Mouse (Mus musculus): ENCODE measurements around the gene Irgq. TPM values are rescaled to one million over a fixed set of nuclear protein-coding genes. Genes with fewer than 3 reads are reported as not detected.

The Irgq gene
- polyA plus RNA-seq, 1 experiment = 8.2 TPM

DNA sequence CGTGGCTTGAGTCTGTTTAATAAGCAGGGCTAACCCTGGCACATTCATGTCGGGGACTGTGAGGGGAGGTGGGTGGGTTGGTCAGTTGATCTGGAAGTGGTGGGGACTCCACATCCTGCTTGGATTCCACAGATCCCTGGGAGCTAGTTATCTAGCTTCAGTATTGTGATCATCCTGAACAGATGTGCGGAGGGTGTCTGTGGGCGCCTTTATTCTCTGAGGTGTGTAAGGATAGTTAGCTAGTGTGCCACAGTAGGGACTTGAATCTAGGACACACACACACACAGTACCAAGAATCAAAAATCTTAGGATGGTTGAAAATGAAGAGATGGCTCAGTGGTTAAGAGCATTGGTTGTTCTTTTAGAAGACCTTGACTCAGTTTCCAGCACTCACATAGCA lies 38.0 kb downstream of the Irgq start:
- Histone ChIP-seq H3K4me1 (ENCODE audit: control insufficient read depth, insufficient read depth, low read length) (no peaks in the 10 kb centered on the region), H3K9ac (ENCODE audit: low read depth, poor library complexity, severe bottlenecking) (no peak overlapping the region), H3K36me3 (ENCODE audit: control insufficient read depth, insufficient read depth, low read length, poor library complexity, severe bottlenecking) (peaks cover 21% of the 10 kb centered on the region), H3K27me3 (ENCODE audit: control insufficient read depth, insufficient read depth, low read length, poor library complexity, severe bottlenecking) (no peaks in the 10 kb centered on the region), H3K27ac (ENCODE audit: insufficient read depth, low read length) (no peak overlapping the region), H3K4me3 (ENCODE audit: low read depth, low read length) (no peak overlapping the region), H3K9me3 (replicated peaks; ENCODE audit: control insufficient read depth, insufficient read depth, low read length, poor library complexity, severe bottlenecking) (no peaks in the 10 kb centered on the region)
- TF ChIP-seq EP300 (IDR thresholded peaks at IDR 0.05; ENCODE audit: insufficient read depth, low read depth, low read length) = no peak
- TF ChIP-seq POLR2A (IDR thresholded peaks at IDR 0.05; ENCODE audit: insufficient read depth, low read length) = no peak
- TF ChIP-seq CTCF (IDR thresholded peaks at IDR 0.05; ENCODE audit: low read depth, low read length) = no peak

DNA sequence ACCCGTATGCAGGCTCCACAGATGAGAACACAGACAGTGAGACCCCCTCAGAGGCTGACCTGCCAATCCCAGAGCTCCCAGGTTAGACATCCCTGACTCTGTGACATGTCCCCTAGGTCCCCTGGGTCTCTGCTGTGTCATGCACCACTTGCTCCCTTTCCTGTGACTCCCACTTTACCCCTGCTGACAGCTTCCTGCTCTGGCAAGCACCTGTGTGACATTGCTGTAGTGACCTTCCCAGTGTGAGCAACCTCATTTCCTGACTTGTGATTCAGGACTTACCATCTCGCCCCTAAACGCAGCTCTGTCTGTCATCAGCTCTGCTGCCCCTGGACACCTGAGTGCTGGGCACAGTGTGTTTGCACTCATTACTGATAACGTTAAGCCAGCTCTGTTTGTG lies 40.6 kb downstream of the Irgq start:
- no peak overlapping the region for H3K9ac ChIP-seq (ENCODE audit: low read depth, poor library complexity, severe bottlenecking)
- H3K27ac ChIP-seq (ENCODE audit: insufficient read depth, low read length) = no peak overlapping the region
- H3K4me3 ChIP-seq (ENCODE audit: low read depth, low read length) = no peak overlapping the region
- no peaks in the 10 kb centered on the region for H3K9me3 ChIP-seq (replicated peaks; ENCODE audit: control insufficient read depth, insufficient read depth, low read length, poor library complexity, severe bottlenecking)
- peaks cover 21% of the 10 kb centered on the region for H3K36me3 ChIP-seq (ENCODE audit: control insufficient read depth, insufficient read depth, low read length, poor library complexity, severe bottlenecking)
- no peaks in the 10 kb centered on the region for H3K27me3 ChIP-seq (ENCODE audit: control insufficient read depth, insufficient read depth, low read length, poor library complexity, severe bottlenecking)
- H3K4me1 ChIP-seq (ENCODE audit: control insufficient read depth, insufficient read depth, low read length) = no peaks in the 10 kb centered on the region
- TF ChIP-seq POLR2A (IDR thresholded peaks at IDR 0.05; ENCODE audit: insufficient read depth, low read length) (no peak), CTCF (IDR thresholded peaks at IDR 0.05; ENCODE audit: low read depth, low read length) (no peak), EP300 (IDR thresholded peaks at IDR 0.05; ENCODE audit: insufficient read depth, low read depth, low read length) (no peak)

DNA sequence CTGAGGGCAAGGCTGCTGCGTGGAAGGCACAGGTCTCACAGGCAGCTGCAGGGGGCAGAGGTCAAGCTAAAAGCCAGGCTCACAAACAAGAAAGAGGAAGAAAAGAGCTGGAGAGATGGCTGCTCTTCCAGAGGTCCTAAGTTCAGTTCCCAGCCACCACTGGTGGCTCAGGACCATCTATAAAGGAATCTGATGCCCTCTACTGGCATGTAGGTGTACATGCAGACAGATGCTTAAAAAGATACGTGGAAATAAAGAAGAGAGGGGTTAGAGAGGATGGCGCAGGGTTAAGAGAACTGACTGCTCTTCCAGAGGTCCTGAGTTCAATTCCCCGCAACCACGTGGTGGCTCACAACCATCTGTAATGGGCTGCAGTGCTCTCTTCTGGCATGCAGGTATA lies 42.0 kb downstream of the Irgq start:
- H3K27me3 ChIP-seq (ENCODE audit: control insufficient read depth, insufficient read depth, low read length, poor library complexity, severe bottlenecking) = no peaks in the 10 kb centered on the region
- H3K36me3 ChIP-seq (ENCODE audit: control insufficient read depth, insufficient read depth, low read length, poor library complexity, severe bottlenecking) = peaks cover 9% of the 10 kb centered on the region
- no peak overlapping the region for H3K4me3 ChIP-seq (ENCODE audit: low read depth, low read length)
- H3K4me1 ChIP-seq (ENCODE audit: control insufficient read depth, insufficient read depth, low read length) = no peaks in the 10 kb centered on the region
- TF ChIP-seq EP300 (IDR thresholded peaks at IDR 0.05; ENCODE audit: insufficient read depth, low read depth, low read length) (no peak), POLR2A (IDR thresholded peaks at IDR 0.05; ENCODE audit: insufficient read depth, low read length) (no peak), CTCF (IDR thresholded peaks at IDR 0.05; ENCODE audit: low read depth, low read length) (peak; percentile 20)
- H3K9me3 ChIP-seq (replicated peaks; ENCODE audit: control insufficient read depth, insufficient read depth, low read length, poor library complexity, severe bottlenecking) = no peaks in the 10 kb centered on the region
- H3K27ac ChIP-seq (ENCODE audit: insufficient read depth, low read length) = no peak overlapping the region
- no peak overlapping the region for H3K9ac ChIP-seq (ENCODE audit: low read depth, poor library complexity, severe bottlenecking)

DNA sequence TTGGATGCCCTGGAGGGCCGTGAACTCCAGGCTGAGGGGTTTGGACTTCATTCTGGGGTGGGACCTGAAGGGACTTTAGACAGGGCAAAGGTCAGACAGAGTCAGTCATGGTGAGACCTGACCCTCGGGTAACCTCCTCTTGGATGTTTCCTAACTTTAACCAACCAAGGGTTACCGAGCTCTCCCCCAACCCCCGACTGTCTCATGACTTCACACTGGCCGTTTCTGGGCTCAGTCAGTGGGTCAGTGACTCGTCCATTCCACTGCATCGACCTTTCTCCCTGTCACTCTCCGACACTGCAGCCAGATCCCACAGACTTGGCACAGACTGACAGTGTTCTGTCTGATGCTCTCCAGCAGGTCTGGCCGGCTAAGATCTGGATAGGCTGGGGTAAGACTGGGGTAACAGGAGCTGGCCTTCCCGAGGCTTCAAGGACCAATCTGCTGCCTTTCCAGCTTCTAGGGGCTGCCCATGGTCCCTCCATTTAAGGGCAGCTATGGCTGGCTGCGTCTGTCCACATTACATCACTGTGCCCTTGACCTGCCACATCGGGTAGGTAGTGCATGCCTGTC lies 43.8 kb downstream of the Irgq start:
- Histone ChIP-seq H3K9ac (ENCODE audit: low read depth, poor library complexity, severe bottlenecking) (no peak overlapping the region), H3K27ac (ENCODE audit: insufficient read depth, low read length) (no peak overlapping the region), H3K4me3 (ENCODE audit: low read depth, low read length) (no peak overlapping the region), H3K27me3 (ENCODE audit: control insufficient read depth, insufficient read depth, low read length, poor library complexity, severe bottlenecking) (no peaks in the 10 kb centered on the region), H3K36me3 (ENCODE audit: control insufficient read depth, insufficient read depth, low read length, poor library complexity, severe bottlenecking) (no peaks in the 10 kb centered on the region), H3K9me3 (replicated peaks; ENCODE audit: control insufficient read depth, insufficient read depth, low read length, poor library complexity, severe bottlenecking) (no peaks in the 10 kb centered on the region), H3K4me1 (ENCODE audit: control insufficient read depth, insufficient read depth, low read length) (no peaks in the 10 kb centered on the region)
- no peak for TF ChIP-seq EP300 (IDR thresholded peaks at IDR 0.05; ENCODE audit: insufficient read depth, low read depth, low read length)
- TF ChIP-seq CTCF (IDR thresholded peaks at IDR 0.05; ENCODE audit: low read depth, low read length) = no peak
- no peak for TF ChIP-seq POLR2A (IDR thresholded peaks at IDR 0.05; ENCODE audit: insufficient read depth, low read length)

DNA sequence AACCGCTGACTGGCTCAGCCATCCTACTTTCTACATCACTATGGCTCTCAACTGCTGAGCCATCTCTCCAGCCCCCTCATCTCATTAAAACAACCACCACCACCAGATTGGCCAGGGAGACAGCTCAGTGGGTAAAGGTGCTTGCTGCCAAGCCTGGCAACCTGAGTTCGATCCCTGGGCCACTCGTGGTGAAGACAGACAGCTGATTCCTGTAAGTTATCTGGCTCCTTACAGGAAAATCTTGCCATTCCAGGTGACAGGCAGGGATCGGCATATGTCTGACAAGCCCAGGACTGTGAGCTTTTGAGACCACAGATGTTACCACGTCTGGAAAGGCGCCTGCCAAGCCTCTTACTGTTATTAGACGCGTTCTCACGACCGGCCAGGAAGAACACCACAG lies 47.3 kb downstream of the Irgq start:
- Histone ChIP-seq H3K4me3 (ENCODE audit: low read depth, low read length) (no peak overlapping the region), H3K36me3 (ENCODE audit: control insufficient read depth, insufficient read depth, low read length, poor library complexity, severe bottlenecking) (no peaks in the 10 kb centered on the region), H3K9me3 (replicated peaks; ENCODE audit: control insufficient read depth, insufficient read depth, low read length, poor library complexity, severe bottlenecking) (no peaks in the 10 kb centered on the region), H3K27ac (ENCODE audit: insufficient read depth, low read length) (no peak overlapping the region), H3K4me1 (ENCODE audit: control insufficient read depth, insufficient read depth, low read length) (no peaks in the 10 kb centered on the region), H3K27me3 (ENCODE audit: control insufficient read depth, insufficient read depth, low read length, poor library complexity, severe bottlenecking) (no peaks in the 10 kb centered on the region), H3K9ac (ENCODE audit: low read depth, poor library complexity, severe bottlenecking) (no peak overlapping the region)
- TF ChIP-seq POLR2A (IDR thresholded peaks at IDR 0.05; ENCODE audit: insufficient read depth, low read length) = no peak

DNA sequence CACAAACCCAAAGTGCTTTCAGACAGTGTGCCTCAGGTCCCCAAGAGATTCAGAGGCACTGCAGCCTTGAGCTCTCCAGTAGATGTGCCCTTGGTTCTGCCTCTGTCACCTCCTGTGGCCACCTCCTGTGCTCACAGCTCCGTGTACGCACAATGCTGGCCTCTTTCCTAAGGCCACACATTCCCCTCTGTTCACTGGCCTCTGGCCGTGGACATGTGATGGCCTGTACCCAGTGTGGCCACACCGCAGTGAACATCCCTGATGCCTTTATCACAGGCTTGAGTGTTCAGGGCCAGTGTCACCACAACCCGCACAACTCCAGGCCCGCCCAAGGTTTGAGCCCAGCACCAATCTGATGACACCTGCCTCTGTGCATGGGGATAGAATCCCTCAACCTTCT lies 54.4 kb downstream of the Irgq start:
- Histone ChIP-seq H3K9me3 (replicated peaks; ENCODE audit: control insufficient read depth, insufficient read depth, low read length, poor library complexity, severe bottlenecking) (peaks cover 5% of the 10 kb centered on the region; the same call in 1 of the 2 replicates), H3K27me3 (ENCODE audit: control insufficient read depth, insufficient read depth, low read length, poor library complexity, severe bottlenecking) (no peaks in the 10 kb centered on the region), H3K4me1 (ENCODE audit: control insufficient read depth, insufficient read depth, low read length) (peaks cover 1% of the 10 kb centered on the region), H3K4me3 (ENCODE audit: low read depth, low read length) (no peak overlapping the region), H3K9ac (ENCODE audit: low read depth, poor library complexity, severe bottlenecking) (no peak overlapping the region), H3K27ac (ENCODE audit: insufficient read depth, low read length) (no peak overlapping the region), H3K36me3 (ENCODE audit: control insufficient read depth, insufficient read depth, low read length, poor library complexity, severe bottlenecking) (no peaks in the 10 kb centered on the region)
- TF ChIP-seq POLR2A (IDR thresholded peaks at IDR 0.05; ENCODE audit: insufficient read depth, low read length) (no peak), CTCF (IDR thresholded peaks at IDR 0.05; ENCODE audit: low read depth, low read length) (no peak), EP300 (IDR thresholded peaks at IDR 0.05; ENCODE audit: insufficient read depth, low read depth, low read length) (no peak)
